ENCODE assay signal across 25 mouse cellular contexts in the genomic region with DNA sequence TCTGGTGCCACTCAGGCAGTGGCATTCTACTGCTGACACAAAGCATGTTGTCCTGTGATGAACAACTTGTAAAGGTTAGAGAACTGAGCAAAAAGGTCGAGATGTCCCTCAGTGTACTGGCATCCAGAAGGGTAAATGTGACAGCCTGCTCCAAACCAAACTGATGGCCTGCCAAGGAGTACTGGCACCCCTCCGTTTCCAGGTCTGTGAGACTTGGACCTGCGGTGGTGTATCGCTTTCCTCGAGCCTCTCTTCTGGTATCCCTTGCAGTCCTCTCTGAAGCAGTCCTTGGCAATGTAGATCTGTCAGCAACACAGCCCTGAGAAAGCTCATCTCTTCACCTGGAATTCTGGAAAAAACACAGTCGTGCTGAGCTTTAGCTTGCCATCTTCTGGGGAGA. TPM values are rescaled to one million over a fixed set of nuclear protein-coding genes. Genes with fewer than 3 reads are reported as not detected.
DNase-seq lines count a peak whose midpoint lies in the region; ATAC-seq and TF ChIP-seq lines count a peak whose summit lies in the region.
"Had no signal": no experiment of that assay in that cellular context is flagged by ENCODE, and none has a peak within 500 bp of the region (broad histone marks: within the 10 kb centered on the region; RNA-seq: fewer than 3 reads in every experiment).

No protein-coding gene starts in this region.

- H3K9ac ChIP-seq in liver, embryonic 12.5 days: no peak overlapping the region
- no peak overlapping the region for H3K9ac ChIP-seq in intestine, embryonic 16.5 days (ENCODE audit: low read depth, low read length)
- H3K9ac ChIP-seq: forebrain, postnatal 0 days; heart, embryonic 12.5 days; hindbrain, embryonic 12.5 days; limb, embryonic 15.5 days; midbrain, embryonic 15.5 days; neural tube, embryonic 12.5 days had no signal

- intact Hi-C loops in gastrocnemius, postnatal 14 days (cut with DNase I; ENCODE audit: low total_unique reads): loop anchor here (5.0 kb wide), 1 partner anchor 47 kb away; no protein-coding TSS in a partner anchor

- TF ChIP-seq POLR2A in cerebellum, adult 2 months (IDR thresholded peaks at IDR 0.05; ENCODE audit: borderline replicate concordance, insufficient read depth, low read length): no peak

- peak overlapping the region; percentile 63; the same call in 1 of the 2 replicates for H3K27ac ChIP-seq in cerebellum, adult 2 months (ENCODE audit: insufficient read depth, low read length)
- no peak overlapping the region for H3K27ac ChIP-seq in liver, embryonic 12.5 days
- H3K27ac ChIP-seq in intestine, embryonic 16.5 days (ENCODE audit: low read length): no peak overlapping the region
- H3K27ac ChIP-seq: forebrain, embryonic 10.5 days; hindbrain, embryonic 12.5 days; macrophage; midbrain, embryonic 15.5 days; neural tube, embryonic 12.5 days had no signal

- H3K27me3 ChIP-seq in cerebellum, adult 2 months (ENCODE audit: control insufficient read depth, insufficient read depth, low read length): no peaks in the 10 kb centered on the region
- H3K27me3 ChIP-seq in liver, embryonic 12.5 days (replicated peaks): no peaks in the 10 kb centered on the region
- H3K27me3 ChIP-seq in intestine, embryonic 16.5 days (replicated peaks; ENCODE audit: control insufficient read depth, insufficient read depth, low read length): no peaks in the 10 kb centered on the region
- H3K27me3 ChIP-seq: heart, embryonic 12.5 days; hindbrain, embryonic 12.5 days; limb, embryonic 15.5 days; midbrain, embryonic 15.5 days; neural tube, embryonic 12.5 days had no signal

- no peak overlapping the region for H3K4me2 ChIP-seq in liver, embryonic 12.5 days
- no peak overlapping the region for H3K4me2 ChIP-seq in intestine, embryonic 16.5 days (ENCODE audit: low read depth, low read length)
- H3K4me2 ChIP-seq: heart, embryonic 12.5 days; hindbrain, embryonic 12.5 days; limb, embryonic 15.5 days; midbrain, embryonic 15.5 days; neural tube, embryonic 12.5 days had no signal

- WGBS in cerebellum, adult 2 months: 9% methylated on average over 6 of the region's 6 CpGs
- WGBS in liver, embryonic 12.5 days (ENCODE audit: insufficient replicate concordance): 78% methylated on average over 6 of the region's 6 CpGs
- WGBS in intestine, embryonic 16.5 days: 90% methylated on average over 6 of the region's 6 CpGs

- no peaks in the 10 kb centered on the region for H3K9me3 ChIP-seq in liver, embryonic 12.5 days (replicated peaks)
- H3K9me3 ChIP-seq in intestine, embryonic 16.5 days (ENCODE audit: control insufficient read depth, low read length): no peaks in the 10 kb centered on the region
- H3K9me3 ChIP-seq: forebrain, embryonic 10.5 days; heart, embryonic 12.5 days; hindbrain, embryonic 12.5 days; limb, embryonic 15.5 days; midbrain, embryonic 15.5 days; neural tube, embryonic 12.5 days had no signal

- no peak for TF ChIP-seq CTCF in cerebellum, adult 2 months (IDR thresholded peaks at IDR 0.05; ENCODE audit: borderline replicate concordance, insufficient read depth, low read depth, low read length)

- peaks cover 18% of the 10 kb centered on the region for H3K4me1 ChIP-seq in cerebellum, adult 2 months (ENCODE audit: control insufficient read depth, insufficient read depth, low read length)
- peaks cover 4% of the 10 kb centered on the region for H3K4me1 ChIP-seq in liver, embryonic 12.5 days
- H3K4me1 ChIP-seq in intestine, embryonic 16.5 days (ENCODE audit: control insufficient read depth, insufficient read depth, low read length): peaks cover 13% of the 10 kb centered on the region
- H3K4me1 ChIP-seq: midbrain, embryonic 15.5 days; neural tube, embryonic 12.5 days had no signal

- no peak for ATAC-seq in liver, embryonic 12.5 days
- ATAC-seq in intestine, embryonic 16.5 days: no peak
- ATAC-seq: CD4-positive, CD25-positive, alpha-beta regulatory T cell, adult 4 months; forebrain, postnatal 0 days; inflammation-experienced regulatory T-cells, adult 6 months; midbrain, embryonic 15.5 days had no signal

- no peak overlapping the region for H3K4me3 ChIP-seq in cerebellum, adult 2 months (replicated peaks; ENCODE audit: insufficient read depth, low read depth, low read length)
- no peak overlapping the region for H3K4me3 ChIP-seq in liver, embryonic 12.5 days
- no peak overlapping the region for H3K4me3 ChIP-seq in intestine, embryonic 16.5 days (ENCODE audit: low read length)
- H3K4me3 ChIP-seq: forebrain, embryonic 10.5 days; heart, embryonic 12.5 days; hindbrain, embryonic 12.5 days; limb, embryonic 15.5 days; midbrain, embryonic 15.5 days; neural tube, embryonic 12.5 days had no signal

- DNase-seq in brain, adult 2 months (ENCODE audit: low read depth, low spot score): peak; percentile 88
- DNase-seq in cerebellum, adult 2 months: peak; percentile 82 to 88
- peak; percentile 82 to 86 for DNase-seq in cerebellum, postnatal 25 days
- peak; percentile 59 for DNase-seq in gastrocnemius, postnatal 14 days
- no peak for DNase-seq in layer of hippocampus, adult 9-11 months
- DNase-seq: adrenal gland, postnatal 36 days; forebrain, postnatal 0 days; heart, adult 18-20 months; heart, postnatal 14 days; kidney, adult 2 months; kidney, postnatal 14 days; layer of hippocampus, postnatal 36 days; right cerebral cortex, postnatal 14 days; spleen, adult 18-20 months had no signal

- H3K36me3 ChIP-seq in liver, embryonic 12.5 days: 0 out of 2 replicates have a peak, but pooled peaks cover 4% of the 10 kb centered on the region
- H3K36me3 ChIP-seq in intestine, embryonic 16.5 days (ENCODE audit: control insufficient read depth, insufficient read depth, low read length): no peaks in the 10 kb centered on the region
- H3K36me3 ChIP-seq: forebrain, embryonic 10.5 days; heart, embryonic 12.5 days; hindbrain, embryonic 12.5 days; limb, embryonic 15.5 days; midbrain, embryonic 15.5 days; neural tube, embryonic 12.5 days had no signal

RNA-seq across cellular contexts. Expression of a gene that starts 53.4 kb away (rescaled TPM):
- polyA plus RNA-seq in cerebellum, adult 2 months (2012; rRNA removed): 15.2 and 15.7 TPM in 2 replicates
- total RNA-seq in gastrocnemius, postnatal 14 days (2021): 10 to 100 TPM; 25.6 to 31.7 TPM
- polyA plus RNA-seq in liver, embryonic 12.5 days (2016; fragmentation: Nextera tagmentation; extraction: Ambion mirVana): 6.1 and 9.9 TPM in 2 replicates
- 19.0 and 20.6 TPM in 2 replicates for polyA plus RNA-seq in intestine, embryonic 16.5 days (2015; fragmentation: Nextera tagmentation; extraction: Ambion mirVana)

RNA-seq across cellular contexts. Expression of a gene that starts 56.9 kb away (rescaled TPM):
- polyA plus RNA-seq in cerebellum, adult 2 months (2012; rRNA removed): 33.7 and 34.9 TPM in 2 replicates
- 10 to 100 TPM; 11.9 to 13.4 TPM for total RNA-seq in gastrocnemius, postnatal 14 days (2021)
- 12.3 and 12.9 TPM in 2 replicates for polyA plus RNA-seq in liver, embryonic 12.5 days (2016; fragmentation: Nextera tagmentation; extraction: Ambion mirVana)
- polyA plus RNA-seq in intestine, embryonic 16.5 days (2015; fragmentation: Nextera tagmentation; extraction: Ambion mirVana): 65.0 and 66.7 TPM in 2 replicates
